In the genomic region with DNA sequence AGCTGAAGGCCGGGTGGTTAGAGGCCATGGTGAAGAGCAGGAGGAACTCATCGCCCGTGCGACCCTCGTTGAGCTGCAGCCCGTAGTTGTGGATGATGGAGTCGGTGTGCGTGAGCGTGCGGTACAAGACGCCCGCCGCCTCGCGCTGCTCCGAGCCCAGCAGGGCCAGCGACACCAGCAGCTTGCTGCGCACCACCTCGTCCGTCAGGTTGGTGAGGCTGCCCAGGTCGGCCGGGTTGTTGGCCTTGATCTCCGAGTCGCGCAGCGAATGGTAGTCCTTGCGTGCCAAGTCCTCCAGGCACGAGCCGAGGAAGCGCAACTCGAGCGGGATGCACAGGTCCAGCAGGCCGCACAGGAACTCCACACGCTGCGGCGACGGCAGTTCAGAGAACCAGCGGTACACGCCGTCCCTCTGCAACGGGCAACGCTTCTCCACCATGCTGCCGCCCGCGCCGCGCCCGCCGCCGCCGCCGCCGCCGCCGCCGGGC, we compare ENCODE assay signal across 7 mouse cellular contexts. TPM values are rescaled to one million over a fixed set of nuclear protein-coding genes. Genes with fewer than 3 reads are reported as not detected.
DNase-seq lines count a peak whose midpoint lies in the region; ATAC-seq and TF ChIP-seq lines count a peak whose summit lies in the region.

No protein-coding gene starts in this region.

- peak overlapping the region; percentile 94 for H3K4me2 ChIP-seq in heart, embryonic 11.5 days
- H3K4me2 ChIP-seq in midbrain, embryonic 14.5 days (ENCODE audit: low read length) = peak overlapping the region; percentile 99

- H3K9ac ChIP-seq in ES-Bruce4 (ENCODE audit: low read depth, poor library complexity, severe bottlenecking) = peak overlapping the region; percentile 90
- peak overlapping the region; percentile 79 for H3K9ac ChIP-seq in heart, embryonic 11.5 days (ENCODE audit: low read depth, low read length)
- H3K9ac ChIP-seq in midbrain, embryonic 14.5 days (replicated peaks; ENCODE audit: low read length) = peak overlapping the region; percentile 71

- H3K27me3 ChIP-seq in ES-Bruce4 (ENCODE audit: control insufficient read depth, insufficient read depth, low read length, poor library complexity, severe bottlenecking) = no peaks in the 10 kb centered on the region
- no peaks in the 10 kb centered on the region for H3K27me3 ChIP-seq in heart, embryonic 11.5 days (ENCODE audit: control insufficient read depth, insufficient read depth, low read length)
- no peaks in the 10 kb centered on the region for H3K27me3 ChIP-seq in midbrain, embryonic 14.5 days (ENCODE audit: control insufficient read depth, insufficient read depth, low read length)

- H3K36me3 ChIP-seq in ES-Bruce4 (ENCODE audit: control insufficient read depth, insufficient read depth, low read length, poor library complexity, severe bottlenecking) = no peaks in the 10 kb centered on the region
- H3K36me3 ChIP-seq in heart, embryonic 11.5 days (ENCODE audit: control insufficient read depth, insufficient read depth, low read length) = no peaks in the 10 kb centered on the region
- H3K36me3 ChIP-seq in midbrain, embryonic 14.5 days (ENCODE audit: control insufficient read depth, insufficient read depth, low read length) = no peaks in the 10 kb centered on the region

- peak; percentile 57 for DNase-seq in Muller cell, postnatal 12 days (ENCODE audit: inconsistent ontology term)
- peak; percentile 72 for DNase-seq in embryo, embryonic 10 days (ENCODE audit: low spot score)
- DNase-seq in kidney, postnatal 25 days = peak; percentile 57 to 77
- peak; percentile 72 for DNase-seq in midbrain, embryonic 14.5 days
- DNase-seq in thymus, postnatal 36 days = no peak

- TF ChIP-seq EP300 in ES-Bruce4 (IDR thresholded peaks at IDR 0.05; ENCODE audit: insufficient read depth, low read depth, low read length) = no peak

- H3K27ac ChIP-seq in ES-Bruce4 (ENCODE audit: insufficient read depth, low read length) = no peak overlapping the region
- no peak overlapping the region for H3K27ac ChIP-seq in heart, embryonic 11.5 days (ENCODE audit: low read depth, low read length)
- peak overlapping the region; percentile 77 for H3K27ac ChIP-seq in midbrain, embryonic 14.5 days (replicated peaks; ENCODE audit: low read depth, low read length)

- peak overlapping the region; percentile 78 for H3K4me3 ChIP-seq in ES-Bruce4 (ENCODE audit: low read depth, low read length)
- peak overlapping the region; percentile 73 for H3K4me3 ChIP-seq in heart, embryonic 11.5 days (ENCODE audit: low read depth, low read length)
- peak overlapping the region; percentile 86 for H3K4me3 ChIP-seq in midbrain, embryonic 14.5 days (replicated peaks; ENCODE audit: low read depth, low read length)

- under 1% methylated on average over 40 of the region's 56 CpGs for WGBS in heart, embryonic 11.5 days (ENCODE audit: insufficient replicate concordance)
- under 1% methylated on average over 56 of the region's 56 CpGs for WGBS in midbrain, embryonic 14.5 days

- no peak for TF ChIP-seq CTCF in ES-Bruce4 (IDR thresholded peaks at IDR 0.05; ENCODE audit: low read depth, low read length)

- no peaks in the 10 kb centered on the region for H3K4me1 ChIP-seq in ES-Bruce4 (ENCODE audit: control insufficient read depth, insufficient read depth, low read length)
- peaks cover 37% of the 10 kb centered on the region for H3K4me1 ChIP-seq in heart, embryonic 11.5 days (ENCODE audit: control insufficient read depth, insufficient read depth, low read length)
- peaks cover 57% of the 10 kb centered on the region for H3K4me1 ChIP-seq in midbrain, embryonic 14.5 days (ENCODE audit: control insufficient read depth, insufficient read depth, low read length)

- no peaks in the 10 kb centered on the region for H3K9me3 ChIP-seq in ES-Bruce4 (replicated peaks; ENCODE audit: control insufficient read depth, insufficient read depth, low read length, poor library complexity, severe bottlenecking)
- H3K9me3 ChIP-seq in heart, embryonic 11.5 days (replicated peaks; ENCODE audit: control insufficient read depth, low read length) = no peaks in the 10 kb centered on the region
- no peaks in the 10 kb centered on the region for H3K9me3 ChIP-seq in midbrain, embryonic 14.5 days (ENCODE audit: control insufficient read depth, low read length)

- ATAC-seq in heart, embryonic 11.5 days (replicated peaks; ENCODE audit: insufficient number of reproducible peaks, low FRiP score, low TSS enrichment) = no peak
- ATAC-seq in midbrain, embryonic 14.5 days (ENCODE audit: low FRiP score, low TSS enrichment) = no peak

- TF ChIP-seq POLR2A in ES-Bruce4 (IDR thresholded peaks at IDR 0.05; ENCODE audit: insufficient read depth, low read length) = no peak

RNA-seq across cellular contexts. Expression of gene Zcchc14, which starts 0.8 kb away (rescaled TPM):
- 38.1 and 39.9 TPM in 2 replicates for polyA plus RNA-seq in ES-Bruce4 (2011; ENCODE audit: insufficient read depth, insufficient read length, low read depth, missing spikeins)
- polyA plus RNA-seq in heart, embryonic 11.5 days (2014; fragmentation: Nextera tagmentation; extraction: Ambion mirVana) = 11.4 and 14.2 TPM in 2 replicates
- 39.0 and 43.4 TPM in 2 replicates for polyA plus RNA-seq in midbrain, embryonic 14.5 days (2014; fragmentation: Nextera tagmentation; extraction: Ambion mirVana)

Comparison
In these comparisons a context has a peak if more than half of its experiments do, and no peak if none do; other contexts are left out.
1. DNase-seq: peak in Muller cell, postnatal 12 days (single experiment), embryo, embryonic 10 days (single experiment), kidney, postnatal 25 days (2 of 2) and midbrain, embryonic 14.5 days (single experiment); none in thymus, postnatal 36 days (0 of 2).
2. Peak in every context shown above with its lines, with median percentiles within 50 percentile points of each other: H3K4me3 ChIP-seq and H3K9ac ChIP-seq.